Mouse (Mus musculus) forebrain, postnatal 0 days (tissue): ENCODE results near the gene Ccdc69. TPM values are rescaled to one million over a fixed set of nuclear protein-coding genes. Genes with fewer than 3 reads are reported as not detected.
"Not testable (repeated sequence)": the region's sequence is repeated elsewhere in the genome, so short reads cannot be mapped to it uniquely, and the experiment has no call there.

Source experiments
- ATAC-seq: fragments of 200-750 bp; cut with Nextera tagmentation; 2 replicates; pipeline ENCODE4 v1.8.0; 2017; ENCODE audit warnings: mild to moderate bottlenecking, moderate library complexity
- DNase-seq: peaks from one replicate; pipeline ENCODE4 v3.0.0-alpha.2; 2015
- H3K27ac ChIP-seq: fragments of 300-500 bp; sonication (generic); 2 replicates; pipeline ENCODE4 v1.5.1; 2014; ENCODE audit warnings: low read depth, mild to moderate bottlenecking, antibody characterized with exemption, low read length, moderate library complexity, mixed read lengths
- H3K27me3 ChIP-seq: fragments of 300-500 bp; sonication (generic); 2 replicates; pipeline ENCODE4 v1.6.1; 2014; ENCODE audit warnings: mild to moderate bottlenecking, low read length, mixed read lengths; ENCODE audit not compliant: insufficient read depth
- H3K36me3 ChIP-seq: fragments of 300-500 bp; sonication (generic); 2 replicates; pipeline ENCODE4 v1.6.1; 2014; ENCODE audit warnings: mild to moderate bottlenecking, moderate library complexity; ENCODE audit not compliant: insufficient read depth
- H3K4me1 ChIP-seq: fragments of 300-500 bp; sonication (generic); 2 replicates; pipeline ENCODE4 v1.6.1; 2014; ENCODE audit warnings: antibody characterized with exemption; ENCODE audit not compliant: insufficient read depth
- H3K4me2 ChIP-seq: fragments of 300-500 bp; sonication (generic); 2 replicates; pipeline ENCODE4 v1.6.1; 2014; ENCODE audit warnings: low read depth, mild to moderate bottlenecking, moderate library complexity
- H3K4me3 ChIP-seq: fragments of 300-500 bp; sonication (generic); 2 replicates; pipeline ENCODE4 v1.5.1; 2014; ENCODE audit warnings: low read depth, low read length, mixed read lengths
- H3K9ac ChIP-seq: fragments of 300-500 bp; sonication (generic); 2 replicates; pipeline ENCODE4 v1.6.1; 2014; ENCODE audit warnings: mild to moderate bottlenecking
- H3K9me3 ChIP-seq: fragments of 300-500 bp; sonication (generic); 2 replicates; pipeline ENCODE4 v1.6.1; 2016; ENCODE audit warnings: low read length
- CTCF ChIP-seq: sonication (generic); IDR thresholded peaks from 2 replicates; pipeline ENCODE4 v1.5.1; 2016; ENCODE audit warnings: antibody characterized with exemption, control low read depth, low read depth
- WGBS: fragments of 180-500 bp; shearing (Covaris S2); extraction: QIAGEN DNeasy Blood & Tissue Kit; methylation state at CpG from one replicate; pipeline ENCODE4 v1.1.7; 2014; 5-methylcytosine and 5-hydroxymethylcytosine counted together
- polyA plus RNA-seq: library from polyadenylated mRNA; unstranded; fragments of >200 nt; fragmentation: Nextera tagmentation; extraction: Ambion mirVana; gene quantifications from 2 replicates; pipeline ENCODE4 v1.2.1, GENCODE M21; 2015
- total RNA-seq: library from RNA; depleted of rRNA; stranded (reverse); fragments of >200 nt; gene quantifications from 2 replicates; pipeline ENCODE4 v1.2.3, GENCODE M21; 2014

The Ccdc69 gene
- total and polyA plus RNA-seq, 2 experiments from 2014 or later, result 0.18 to 0.48 TPM

DNA sequence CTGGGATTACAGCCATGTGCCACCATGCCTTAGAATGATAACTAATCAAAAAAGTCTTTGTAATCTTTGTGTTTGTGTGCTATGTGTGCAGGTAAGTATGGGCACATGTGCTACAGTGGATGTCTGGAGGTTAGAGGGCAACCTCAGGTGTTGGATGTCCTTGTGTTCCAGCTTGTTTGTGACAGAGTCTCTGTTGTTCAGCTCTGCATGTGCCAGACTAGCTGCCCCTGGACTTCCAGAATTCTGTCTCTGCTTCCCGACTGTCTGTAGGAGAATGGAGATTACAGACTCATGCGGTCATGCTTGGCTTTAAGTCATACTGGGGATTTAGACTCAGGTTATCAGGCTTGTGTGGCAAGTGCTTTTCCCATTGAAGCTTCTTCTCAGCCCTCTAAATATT, 36.4 kb upstream of the Ccdc69 start:
- Histone ChIP-seq H3K4me3 (no peak overlapping the region), H3K9me3 (no peaks in the 10 kb centered on the region), H3K27ac (no peak overlapping the region), H3K9ac (no peak overlapping the region), H3K4me1 (no peaks in the 10 kb centered on the region), H3K27me3 (no peaks in the 10 kb centered on the region), H3K36me3 (peaks cover 6% of the 10 kb centered on the region), H3K4me2 (no peak overlapping the region)
- no peak for TF ChIP-seq CTCF
- 73% methylated on average over 2 of the region's 2 CpGs for WGBS
- no peak for DNase-seq
- no peak for ATAC-seq

DNA sequence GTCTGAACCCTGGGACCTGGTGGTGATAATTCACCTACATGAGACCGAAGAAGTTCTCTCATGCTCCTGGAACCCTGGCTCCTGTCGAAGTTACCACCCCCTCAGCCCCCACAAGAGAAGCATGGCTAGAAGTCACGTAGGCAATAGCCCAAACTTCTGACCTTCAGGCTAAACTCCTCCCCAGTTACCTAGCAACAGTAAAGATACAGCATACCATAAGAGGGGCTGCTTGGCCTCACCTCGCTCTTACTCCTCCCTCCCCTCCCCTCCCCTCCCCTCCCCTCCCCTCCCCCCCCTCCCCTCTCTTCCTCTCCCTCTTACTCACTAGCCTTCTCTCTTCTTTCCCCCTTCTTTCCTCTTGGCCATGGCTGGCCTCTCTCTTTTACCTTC, 35.9 kb upstream of the Ccdc69 start:
- H3K4me1 ChIP-seq, ATAC-seq, H3K9me3 ChIP-seq, H3K4me3 ChIP-seq, H3K27me3 ChIP-seq, H3K4me2 ChIP-seq, H3K27ac ChIP-seq, H3K9ac ChIP-seq, DNase-seq, H3K36me3 ChIP-seq: not testable (repeated sequence)
- WGBS, result 59% methylated on average over 4 of the region's 4 CpGs

DNA sequence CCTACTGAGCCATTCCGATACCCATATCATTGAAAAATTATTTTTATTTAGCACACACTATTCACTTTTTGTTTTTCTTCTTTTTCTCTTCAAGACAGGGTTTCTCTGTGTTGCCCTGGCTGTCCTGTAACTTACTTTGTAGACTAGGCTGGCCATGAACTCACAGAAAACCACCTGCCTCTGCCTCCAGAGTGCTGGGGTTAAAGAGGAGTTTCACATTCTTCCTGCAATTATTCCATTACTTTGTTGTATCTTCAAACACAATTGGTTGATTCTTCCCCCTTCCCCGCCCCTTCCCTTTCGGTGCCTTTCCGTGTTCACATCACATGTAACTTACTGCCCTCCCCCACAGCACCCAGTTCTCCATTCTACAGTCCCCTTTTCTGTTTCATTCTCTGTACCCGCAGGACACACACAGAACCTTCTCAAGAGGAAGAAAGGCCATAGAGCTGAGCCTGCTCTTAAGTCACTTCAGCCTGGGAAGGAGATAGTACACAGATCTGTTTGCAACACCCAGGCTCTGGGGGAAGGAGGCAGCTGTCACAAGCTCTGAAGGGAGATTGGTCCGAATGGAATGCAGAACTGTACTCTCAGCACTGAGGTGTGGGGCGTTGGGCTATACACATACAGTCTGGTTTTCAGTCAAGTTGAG, 35.4 kb upstream of the Ccdc69 start:
- 71% methylated on average over 7 of the region's 7 CpGs for WGBS
- Histone ChIP-seq H3K9me3 (no peaks in the 10 kb centered on the region), H3K4me1 (no peaks in the 10 kb centered on the region), H3K27me3 (no peaks in the 10 kb centered on the region), H3K4me2 (no peak overlapping the region), H3K36me3 (peaks cover 15% of the 10 kb centered on the region), H3K4me3 (no peak overlapping the region), H3K27ac (no peak overlapping the region), H3K9ac (no peak overlapping the region)
- no peak for TF ChIP-seq CTCF
- no peak for DNase-seq
- no peak for ATAC-seq

DNA sequence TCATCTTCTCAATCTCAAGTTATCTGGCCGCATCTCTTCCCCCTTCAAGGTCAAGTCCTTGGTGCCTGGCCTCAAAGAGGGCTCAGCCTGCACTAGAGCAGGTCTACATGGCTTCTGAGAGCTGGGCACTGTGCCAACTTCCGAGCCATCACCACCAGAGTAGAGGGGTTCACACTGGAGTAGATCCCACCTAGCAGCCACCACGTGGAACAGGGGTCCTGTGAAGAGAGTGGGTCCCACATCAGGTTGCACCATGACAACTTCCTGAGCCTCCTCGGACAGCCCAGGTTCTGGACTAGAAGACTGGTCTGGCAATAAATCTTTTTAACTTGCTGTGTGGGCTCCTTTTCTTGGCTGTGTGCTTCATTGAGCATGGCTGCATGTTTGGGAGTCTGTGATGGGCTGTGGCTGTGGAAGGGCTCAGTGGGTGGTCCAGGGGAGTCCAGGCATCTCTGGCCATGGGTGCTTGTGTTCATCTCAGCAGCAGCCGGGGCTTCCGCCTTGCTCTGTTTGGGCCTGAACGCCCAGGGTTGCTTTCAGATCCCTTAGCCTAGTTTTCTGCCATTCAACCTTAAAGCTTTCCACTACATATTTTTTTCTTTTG, 32.7 kb upstream of the Ccdc69 start:
- DNase-seq (peak; percentile 21), ATAC-seq (no peak)
- TF ChIP-seq CTCF, result no peak
- WGBS, result 68% methylated on average over 7 of the region's 7 CpGs
- Histone ChIP-seq H3K4me3 (no peak overlapping the region), H3K27me3 (no peaks in the 10 kb centered on the region), H3K9ac (no peak overlapping the region), H3K9me3 (no peaks in the 10 kb centered on the region), H3K27ac (no peak overlapping the region), H3K4me1 (no peaks in the 10 kb centered on the region), H3K4me2 (no peak overlapping the region), H3K36me3 (peaks cover 29% of the 10 kb centered on the region)

DNA sequence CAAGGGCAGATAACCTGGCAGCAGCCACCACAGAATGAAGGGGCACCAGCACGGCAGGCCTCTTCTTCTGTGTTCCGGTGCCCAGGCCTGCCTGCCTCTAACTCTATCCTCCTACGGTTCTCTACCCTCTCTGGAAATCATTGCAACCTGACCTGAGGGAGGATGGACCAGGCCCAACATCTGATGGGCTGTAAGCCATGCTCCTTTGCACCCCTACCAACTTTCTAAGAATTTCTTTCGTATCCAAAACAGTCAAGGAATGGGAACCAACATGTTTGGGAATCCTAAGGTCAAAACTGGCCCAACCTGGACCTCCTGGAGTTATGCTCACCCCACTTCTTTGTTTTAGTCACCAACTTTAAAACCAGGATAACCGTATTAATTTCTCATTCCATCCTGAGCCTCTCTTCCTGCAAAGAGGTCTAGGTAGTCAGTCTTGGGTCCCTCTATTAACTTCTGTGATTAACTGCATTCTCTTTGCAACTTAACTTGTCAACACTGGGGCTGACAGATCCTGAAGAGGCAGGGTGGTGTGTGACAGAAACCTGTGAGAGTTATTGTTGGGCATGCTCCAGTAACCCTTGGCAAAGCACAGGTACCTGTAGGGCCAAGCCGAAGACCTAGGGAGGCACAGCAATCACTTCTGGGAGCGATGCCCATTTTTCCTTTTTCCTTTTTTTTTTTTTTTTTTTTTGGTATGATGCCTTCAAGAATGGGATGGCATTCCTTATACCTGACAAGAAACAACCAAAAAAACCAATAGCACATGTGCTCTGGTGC, 31.8 kb upstream of the Ccdc69 start:
- no peak for TF ChIP-seq CTCF
- no peaks in the 10 kb centered on the region for H3K9me3 ChIP-seq
- H3K4me2 ChIP-seq, result no peak overlapping the region
- no peaks in the 10 kb centered on the region for H3K4me1 ChIP-seq
- ATAC-seq (no peak), DNase-seq (no peak)
- H3K36me3 ChIP-seq, result peaks cover 33% of the 10 kb centered on the region
- H3K27me3 ChIP-seq, result no peaks in the 10 kb centered on the region
- no peak overlapping the region for H3K27ac ChIP-seq
- H3K9ac ChIP-seq, result no peak overlapping the region
- H3K4me3 ChIP-seq, result no peak overlapping the region
- 89% methylated on average over 7 of the region's 7 CpGs for WGBS

DNA sequence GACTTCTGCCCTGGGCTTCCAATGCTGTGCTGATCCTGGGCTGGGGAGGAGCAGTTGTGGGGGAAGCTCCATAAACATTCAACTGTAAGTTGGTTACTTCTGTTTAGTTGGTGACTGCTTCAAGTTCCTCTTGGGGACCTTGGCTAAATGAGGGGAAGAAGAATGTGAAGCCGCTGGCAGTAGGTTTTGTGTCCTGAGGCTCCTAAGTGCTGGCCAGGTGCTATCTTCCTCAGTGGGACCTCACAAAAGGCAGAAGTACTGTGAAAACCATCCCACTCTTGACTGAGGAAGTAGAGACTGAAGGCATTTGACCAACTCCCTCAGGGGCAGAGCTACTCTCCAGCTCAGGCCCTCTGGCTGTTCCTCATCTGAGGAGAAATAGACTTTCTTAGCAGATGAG, 28.7 kb upstream of the Ccdc69 start:
- Histone ChIP-seq H3K9ac (no peak overlapping the region), H3K27ac (no peak overlapping the region), H3K4me1 (no peaks in the 10 kb centered on the region), H3K4me2 (no peak overlapping the region), H3K27me3 (no peaks in the 10 kb centered on the region), H3K9me3 (no peaks in the 10 kb centered on the region), H3K4me3 (no peak overlapping the region), H3K36me3 (peaks cover 41% of the 10 kb centered on the region)
- WGBS, result 96% methylated on average over 1 of the region's 1 CpGs
- TF ChIP-seq CTCF, result no peak
- no peak for DNase-seq
- no peak for ATAC-seq

DNA sequence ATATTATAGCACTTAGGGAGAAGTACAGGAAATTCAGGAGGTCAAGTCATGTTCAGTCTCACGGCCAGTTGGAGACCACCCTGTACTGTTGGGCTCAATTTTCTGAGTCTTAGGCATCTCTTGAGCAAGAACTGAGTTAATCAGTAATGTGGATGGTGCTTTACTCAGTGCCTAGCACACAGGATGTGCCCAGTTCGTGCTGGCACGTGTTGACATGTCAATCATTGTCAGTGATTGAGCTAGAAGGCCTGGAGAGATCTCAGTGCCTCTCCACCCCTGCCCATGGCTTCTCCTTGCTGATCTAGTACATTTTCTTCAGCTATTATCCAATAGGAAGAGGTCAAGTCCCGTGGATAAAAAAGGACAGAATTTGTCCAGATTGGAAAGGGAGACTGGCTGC, 27.5 kb upstream of the Ccdc69 start:
- TF ChIP-seq CTCF, result no peak
- peaks cover 41% of the 10 kb centered on the region for H3K36me3 ChIP-seq
- H3K4me2 ChIP-seq, result no peak overlapping the region
- no peak overlapping the region for H3K4me3 ChIP-seq
- 88% methylated on average over 4 of the region's 4 CpGs for WGBS
- DNase-seq (no peak), ATAC-seq (no peak)
- H3K9me3 ChIP-seq, result no peaks in the 10 kb centered on the region
- no peak overlapping the region for H3K27ac ChIP-seq
- no peak overlapping the region for H3K9ac ChIP-seq
- H3K27me3 ChIP-seq, result no peaks in the 10 kb centered on the region
- H3K4me1 ChIP-seq, result no peaks in the 10 kb centered on the region
